Mouse (Mus musculus) heart, adult 2 months (tissue): Measurements from ENCODE around the gene Ago4.

Experiments used
- CTCF ChIP-seq: fragments of 200-600 bp; IDR thresholded peaks from 2 replicates; pipeline ENCODE4 v1.8.1; 2022; ENCODE audit warnings: antibody characterized with exemption, mild to moderate bottlenecking, moderate library complexity
- EP300 ChIP-seq: fragments of 200-500 bp; IDR thresholded peaks from 2 replicates; pipeline ENCODE4 v1.6.1; 2011; ENCODE audit warnings: low read depth, low read length, control low read depth; ENCODE audit not compliant: insufficient read depth
- POLR2A ChIP-seq: fragments of 200-500 bp; IDR thresholded peaks from 2 replicates; pipeline ENCODE4 v1.6.1; 2011; ENCODE audit warnings: mild to moderate bottlenecking, low read depth, low read length, control low read depth; ENCODE audit not compliant: insufficient read depth

- TF ChIP-seq CTCF = no peak
- no peak for TF ChIP-seq POLR2A
- no peak for TF ChIP-seq EP300
Measured at GRCm38 (mm10) chr4:126496963-126497362, 36.3 kb downstream of the Ago4 start.
